Mouse (Mus musculus): ENCODE results near the gene Tecr.

GRCm38 (mm10) chr8:83575561-83576515 is 31.9 kb downstream of the Tecr start:
- TF ChIP-seq GATA1 (IDR thresholded peaks at IDR 0.05; ENCODE audit: borderline replicate concordance, low read length) = no peak
- no peak for TF ChIP-seq FLI1 (IDR thresholded peaks at IDR 0.05; ENCODE audit: low read length)
